Mouse (Mus musculus) liver, adult (tissue): ENCODE results near the gene Wdr6.

ENCODE experiments used
- GATA4 ChIP-seq: IDR thresholded peaks from 2 replicates; pipeline ENCODE4 v1.6.1; 2014; ENCODE audit warnings: mild to moderate bottlenecking, low read length; ENCODE audit not compliant: insufficient replicate concordance

Wdr6 gene

GRCm38 (mm10) chr9:108578545-108579343 lies at the start of gene Wdr6:
Gene Wdr6 (minus strand): TSS chr9:108578739.
- no peak for TF ChIP-seq GATA4

GRCm38 (mm10) chr9:108628141-108628540 lies 49.6 kb upstream of the Wdr6 start:
- no peak for TF ChIP-seq GATA4

DNA sequence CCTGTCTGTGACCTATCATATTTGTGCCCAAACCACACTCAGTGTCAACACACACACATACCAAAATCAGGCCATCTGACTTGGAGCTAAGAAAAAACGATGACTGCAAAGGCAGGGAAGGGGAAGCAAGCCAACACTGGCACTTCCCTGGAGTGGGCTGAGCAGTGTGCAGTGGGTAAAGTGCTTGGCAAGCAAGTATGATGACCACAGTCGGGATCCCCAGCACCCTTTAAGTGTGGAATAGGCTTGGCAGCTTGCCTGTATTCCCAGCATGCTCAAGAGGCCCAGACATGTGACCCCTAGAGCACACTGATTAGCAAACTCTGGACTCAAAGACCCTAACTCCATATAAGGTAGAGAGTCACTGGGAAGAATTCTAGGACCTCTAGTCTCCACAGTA lies 48.0 kb upstream of the Wdr6 start:
- no peak for TF ChIP-seq GATA4

DNA sequence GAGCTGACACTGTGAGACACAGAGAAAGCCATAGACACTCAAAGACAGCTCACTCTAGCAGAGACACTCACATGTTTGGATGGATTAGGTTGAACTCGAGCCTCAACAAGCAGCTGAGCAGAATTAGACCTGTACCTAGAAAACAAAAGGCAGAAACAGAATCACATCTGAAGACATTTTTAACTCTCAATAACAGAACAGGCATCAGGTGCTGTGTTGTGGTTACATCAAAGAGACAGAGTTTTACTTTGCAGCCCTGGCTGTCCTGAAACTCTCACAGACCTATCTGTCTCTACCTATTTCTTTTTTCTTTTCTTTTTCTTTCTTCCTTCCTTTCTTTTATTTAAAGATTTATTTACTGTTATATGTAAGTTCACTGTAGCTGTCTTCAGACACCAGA lies 38.8 kb upstream of the Wdr6 start:
- TF ChIP-seq GATA4: no peak

DNA sequence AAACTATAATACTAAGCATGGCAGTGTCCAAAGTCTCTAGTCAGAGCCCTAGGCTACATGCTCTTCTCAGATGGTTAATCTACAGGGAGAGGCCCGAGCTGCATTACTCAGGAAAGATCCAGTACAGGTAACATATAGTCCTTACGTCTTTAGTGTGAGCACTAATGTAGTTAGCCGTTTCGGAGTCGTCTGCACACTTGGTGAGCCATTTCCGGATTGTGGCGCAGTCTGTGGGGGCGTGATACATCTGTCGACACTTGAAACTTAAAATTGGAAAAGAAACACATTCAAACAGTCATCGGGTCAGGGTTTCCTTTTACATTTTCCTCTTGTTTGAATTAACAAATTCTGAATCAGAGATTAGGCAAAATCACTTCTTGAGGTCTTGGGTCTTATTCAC lies 32.9 kb upstream of the Wdr6 start:
- TF ChIP-seq GATA4: no peak

DNA sequence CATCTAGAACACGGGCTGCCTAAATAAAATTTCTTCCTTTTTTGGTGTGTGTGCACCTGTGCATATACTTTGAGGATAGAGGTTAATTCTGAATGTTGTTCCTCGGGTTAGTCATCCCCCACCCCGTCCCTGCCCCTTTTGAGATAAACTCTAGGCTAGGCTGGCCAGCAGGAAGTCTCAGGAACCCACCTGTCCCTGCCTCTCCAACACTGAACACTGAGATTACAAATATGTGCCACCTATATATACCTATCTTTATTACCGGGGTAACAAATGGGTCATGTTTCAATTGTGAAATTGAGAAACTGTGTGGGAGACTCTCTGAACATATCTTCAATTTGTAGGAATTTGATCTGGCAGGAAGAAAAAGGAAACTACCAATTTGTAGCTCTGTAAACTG lies 30.4 kb upstream of the Wdr6 start:
- no peak for TF ChIP-seq GATA4

DNA sequence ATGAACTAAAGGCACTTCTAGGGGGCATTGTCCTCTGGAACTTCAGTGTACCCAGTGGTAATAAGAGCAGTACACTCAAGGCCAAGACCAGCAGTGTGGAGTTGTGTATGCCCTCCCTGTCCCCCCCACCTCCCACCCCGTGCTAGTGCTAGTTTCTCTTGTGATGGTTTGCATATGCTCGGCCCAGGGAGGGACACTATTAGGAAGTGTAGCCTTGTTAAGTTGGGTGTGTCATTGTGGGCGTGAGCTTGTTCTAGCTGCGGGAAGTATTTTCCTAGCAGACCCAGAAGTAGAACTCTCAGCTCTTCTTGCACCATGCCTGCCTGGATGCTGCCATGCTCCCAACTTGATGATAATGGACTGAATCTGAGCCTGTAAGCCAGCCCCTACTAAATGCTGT lies 23.4 kb upstream of the Wdr6 start:
- TF ChIP-seq GATA4: no peak

DNA sequence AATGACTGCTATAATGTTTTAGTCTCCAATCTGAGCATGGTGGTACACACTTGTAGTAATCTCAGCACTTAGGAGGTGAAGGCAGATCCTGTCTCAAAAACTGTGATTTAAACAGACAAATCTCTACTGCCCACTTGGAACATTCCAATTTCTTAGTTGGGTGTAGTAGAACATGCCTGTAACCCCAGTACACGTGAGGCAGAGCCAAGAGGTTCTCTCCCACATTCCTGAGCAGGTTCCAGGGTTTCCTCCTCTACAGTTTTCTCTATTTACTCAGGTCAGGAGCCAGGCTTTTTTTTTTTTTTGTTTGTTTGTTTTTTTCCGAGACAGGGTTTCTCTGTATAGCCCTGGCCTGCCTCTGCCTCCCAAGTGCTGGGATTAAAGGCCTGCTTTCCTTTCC lies 21.5 kb upstream of the Wdr6 start:
- no peak for TF ChIP-seq GATA4

DNA sequence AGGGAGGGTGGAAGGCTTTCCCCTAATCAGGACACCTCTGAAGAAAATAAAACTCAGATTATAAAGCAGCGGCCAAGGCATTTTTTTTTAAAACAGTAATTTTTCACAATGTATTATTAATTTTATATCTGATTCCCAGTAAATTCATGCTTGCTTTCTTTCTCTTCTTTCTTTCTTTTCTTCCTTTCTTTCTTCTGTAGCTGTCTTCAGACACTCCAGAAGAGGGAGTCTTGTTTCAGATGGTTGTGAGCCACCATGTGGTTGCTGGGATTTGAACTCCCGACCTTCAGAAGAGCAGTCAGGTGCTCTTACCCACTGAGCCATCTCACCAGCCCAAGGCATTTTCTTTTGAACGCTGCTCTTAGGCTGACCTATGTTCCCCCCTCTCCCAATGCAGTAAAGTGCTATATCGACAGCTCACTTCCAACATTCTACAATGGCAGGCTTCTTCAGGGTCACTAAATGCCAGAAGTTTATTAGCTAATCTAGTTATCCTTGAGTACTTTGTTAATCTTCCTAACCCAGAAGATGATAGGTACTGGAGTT lies 20.6 kb upstream of the Wdr6 start:
- TF ChIP-seq GATA4: no peak

GRCm38 (mm10) chr9:108596998-108597764 lies 18.6 kb upstream of the Wdr6 start, which contains the start of gene P4htm:
Gene P4htm (minus strand): TSS chr9:108597667.
- TF ChIP-seq GATA4: no peak

GRCm38 (mm10) chr9:108594354-108594753 lies 15.8 kb upstream of the Wdr6 start:
- TF ChIP-seq GATA4: no peak

DNA sequence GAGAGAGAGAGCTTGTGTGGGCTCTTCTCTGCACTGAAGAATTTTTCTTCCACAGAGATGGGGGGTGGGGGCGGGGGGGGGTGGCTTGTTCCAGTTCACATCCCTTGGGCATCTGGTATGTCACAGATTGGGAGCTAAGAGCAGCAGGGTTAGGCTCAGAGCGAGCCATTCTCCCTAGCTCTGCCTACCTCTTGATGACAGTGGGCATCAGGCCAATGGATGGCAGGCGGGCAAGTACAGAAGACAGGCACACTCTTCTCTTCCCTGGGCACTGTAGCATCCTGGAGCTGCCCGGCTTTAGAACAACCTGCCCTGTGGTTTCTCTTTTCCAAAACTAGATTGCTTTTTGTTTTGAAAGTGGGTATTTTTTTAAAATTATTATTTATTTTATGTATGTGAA lies 12.9 kb upstream of the Wdr6 start:
- no peak for TF ChIP-seq GATA4

- no peak for TF ChIP-seq GATA4
These were observed 10.7 kb upstream of the Wdr6 start for GRCm38 (mm10) chr9:108589229-108589628.

GRCm38 (mm10) chr9:108587571-108588180 lies 9.1 kb upstream of the Wdr6 start:
- no peak for TF ChIP-seq GATA4

GRCm38 (mm10) chr9:108579344-108579690 lies 778 bp upstream of the Wdr6 start:
- TF ChIP-seq GATA4: no peak
